Mouse (Mus musculus) thymus, adult 2 months (tissue): ENCODE measurements around the gene Pdlim7.

Experiments
- CTCF ChIP-seq: fragments of 200-500 bp; IDR thresholded peaks from 2 replicates; pipeline ENCODE4 v1.5.1; 2012; ENCODE audit warnings: mild to moderate bottlenecking, control low read depth, low read length, moderate library complexity, borderline replicate concordance; ENCODE audit not compliant: control insufficient read depth, poor library complexity, insufficient read depth; ENCODE audit errors: extremely low read depth
- POLR2A ChIP-seq: fragments of 200-500 bp; IDR thresholded peaks from 2 replicates; pipeline ENCODE4 v1.6.1; 2012; ENCODE audit warnings: mild to moderate bottlenecking, low read length, control low read depth, moderate library complexity; ENCODE audit not compliant: control insufficient read depth, poor library complexity, insufficient read depth; ENCODE audit errors: extremely low read depth

DNA sequence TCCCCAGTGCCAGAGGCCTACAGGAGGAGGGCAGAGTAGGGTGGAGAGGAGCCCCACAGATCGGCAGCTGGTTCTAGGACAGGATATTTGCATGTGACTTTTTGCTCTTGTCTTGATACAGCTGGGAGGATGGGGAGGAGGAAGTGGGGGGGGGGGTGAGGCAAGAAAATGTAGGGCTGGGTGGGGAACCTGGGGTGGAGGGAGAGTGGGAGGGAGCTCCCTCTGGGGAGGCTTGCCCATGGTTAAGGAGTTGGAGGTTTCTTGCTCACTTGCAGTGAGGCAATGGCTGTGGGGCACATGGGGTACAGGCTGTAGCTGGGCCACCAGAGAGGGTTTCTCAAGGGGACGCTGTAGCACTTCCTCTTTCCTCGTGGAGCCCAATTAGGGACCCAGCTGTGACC lies 65.9 kb downstream of the Pdlim7 start:
- TF ChIP-seq POLR2A = no peak
- no peak for TF ChIP-seq CTCF
